In the genomic region with DNA sequence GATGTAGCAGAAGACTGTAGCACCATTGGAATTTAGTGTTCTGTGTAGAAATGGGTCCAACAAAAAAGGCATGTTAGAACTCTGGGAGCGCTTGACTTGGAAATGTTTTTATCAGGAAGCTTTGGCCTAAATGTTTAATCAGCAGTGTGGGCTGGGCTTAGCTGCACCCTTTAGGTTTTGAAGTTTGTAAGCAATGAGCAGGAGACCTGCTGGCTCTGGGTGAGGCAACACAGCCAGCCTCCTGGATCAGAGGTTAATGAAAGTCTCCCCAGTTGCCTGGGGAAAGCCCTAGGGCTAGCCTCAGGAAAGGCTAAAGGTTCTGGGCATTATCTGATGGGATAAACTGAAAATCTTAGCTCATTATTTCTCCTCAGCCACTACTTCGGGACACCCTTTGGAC, we compare ENCODE assay signal across 21 mouse cellular contexts. TPM values are rescaled to one million over a fixed set of nuclear protein-coding genes. Genes with fewer than 3 reads are reported as not detected.
"Had no signal": no experiment of that assay in that cellular context is flagged by ENCODE, and none has a peak within 500 bp of the region (broad histone marks: within the 10 kb centered on the region; RNA-seq: fewer than 3 reads in every experiment).

No protein-coding gene starts in this region.

- H3K4me1 ChIP-seq: limb, embryonic 13.5 days; neural tube, embryonic 12.5 days had no signal

- H3K4me2 ChIP-seq: limb, embryonic 13.5 days; neural tube, embryonic 12.5 days had no signal

- H3K27me3 ChIP-seq: limb, embryonic 13.5 days; neural tube, embryonic 12.5 days had no signal

- H3K9me3 ChIP-seq: limb, embryonic 13.5 days; neural tube, embryonic 12.5 days had no signal

- H3K4me3 ChIP-seq: limb, embryonic 13.5 days; neural tube, embryonic 12.5 days had no signal

- DNase-seq: kidney, adult 8-10 months; kidney, postnatal 25 days; layer of hippocampus, adult 9-11 months; layer of hippocampus, postnatal 36 days; left cerebral cortex, postnatal 4 days; lung, adult 2 months; lung, postnatal 36 days; right cerebral cortex, postnatal 14 days; thymus, adult 2 months; thymus, postnatal 25 days had no signal

- ATAC-seq: intestine, postnatal 0 days; lung, postnatal 0 days had no signal

- H3K27ac ChIP-seq: limb, embryonic 13.5 days; liver, embryonic 14.5 days; neural tube, embryonic 12.5 days had no signal

- H3K9ac ChIP-seq: limb, embryonic 13.5 days; liver, embryonic 14.5 days; neural tube, embryonic 12.5 days had no signal

- H3K36me3 ChIP-seq: limb, embryonic 13.5 days; neural tube, embryonic 12.5 days had no signal

RNA-seq across cellular contexts. Expression of a gene that starts 58.2 kb away (rescaled TPM):
- total RNA-seq: liver, adult 2 months; megakaryocyte progenitor cell, adult 5-6 weeks; neutrophil, adult 5-6 weeks had no signal
- polyA plus RNA-seq: kidney, embryonic 16.5 days; limb, embryonic 13.5 days; liver, adult 2 months; lung, adult 2 months; lung, postnatal 0 days; spleen, adult 2 months; testis, adult 2 months; thymus, adult 2 months had no signal
